Mouse (Mus musculus) heart, embryonic 14.5 days (tissue): ENCODE measurements at regions not wholly inside any gene's neighbourhood (a gene's known extent, or its start where the extent isn't known, plus 50 kb on each side); places are given as distances from the start of the nearest gene placed in this dataset.

Experiments
- ATAC-seq: fragments of 200-750 bp; cut with Nextera tagmentation; 2 replicates; pipeline ENCODE4 v1.8.0; 2017; ENCODE audit warnings: low read depth, moderate TSS enrichment; ENCODE audit not compliant: insufficient number of reproducible peaks, insufficient read depth, low FRiP score
- H3K27ac ChIP-seq, 2 experiments: fragments of 200-500 bp in 1 of 2; fragments of 300-500 bp in 1 of 2; sonication (generic) in 1 of 2; replicated peaks in 1 of 2; 2 replicates each; pipeline ENCODE4 v1.5.1; 2012 to 2014; ENCODE audit warnings: low read depth in 2 of 2, low read length in 2 of 2, control low read depth in 1 of 2, mild to moderate bottlenecking in 1 of 2, mixed read lengths in 1 of 2; ENCODE audit not compliant: control insufficient read depth in 1 of 2, insufficient read depth in 1 of 2
- H3K27me3 ChIP-seq: fragments of 300-500 bp; sonication (generic); 2 replicates; pipeline ENCODE4 v1.6.1; 2014; ENCODE audit warnings: mild to moderate bottlenecking, low read length, control low read depth; ENCODE audit not compliant: control insufficient read depth, insufficient read depth
- H3K36me3 ChIP-seq: fragments of 300-500 bp; sonication (generic); 2 replicates; pipeline ENCODE4 v1.6.1; 2014; ENCODE audit warnings: mild to moderate bottlenecking, control low read depth, low read length, mixed read lengths; ENCODE audit not compliant: control insufficient read depth, insufficient read depth
- H3K4me1 ChIP-seq, 2 experiments: fragments of 200-500 bp in 1 of 2; fragments of 300-500 bp in 1 of 2; sonication (generic) in 1 of 2; 2 replicates each; pipeline ENCODE4 v1.6.1; 2012 to 2014; ENCODE audit warnings: low read length in 2 of 2, control low read depth in 1 of 2, mixed read lengths in 1 of 2; ENCODE audit not compliant: control insufficient read depth in 2 of 2, insufficient read depth in 2 of 2
- H3K4me2 ChIP-seq: fragments of 300-500 bp; sonication (generic); 2 replicates; pipeline ENCODE4 v1.6.1; 2014; ENCODE audit warnings: mild to moderate bottlenecking, low read length
- H3K4me3 ChIP-seq, 2 experiments: fragments of 200-500 bp in 1 of 2; fragments of 300-500 bp in 1 of 2; sonication (generic) in 1 of 2; 2 replicates each; pipeline ENCODE4 v1.5.1; 2012 to 2014; ENCODE audit warnings: low read length in 2 of 2, mild to moderate bottlenecking in 2 of 2, control low read depth in 1 of 2, low read depth in 1 of 2, moderate library complexity in 1 of 2; ENCODE audit not compliant: control insufficient read depth in 1 of 2, insufficient read depth in 1 of 2
- H3K9ac ChIP-seq: fragments of 300-500 bp; sonication (generic); 2 replicates; pipeline ENCODE4 v1.6.1; 2014; ENCODE audit warnings: mild to moderate bottlenecking, low read length
- H3K9me3 ChIP-seq: fragments of 300-500 bp; sonication (generic); 2 replicates; pipeline ENCODE4 v1.6.1; 2016; ENCODE audit warnings: low read length, control low read depth; ENCODE audit not compliant: control insufficient read depth
- WGBS: fragments of 180-500 bp; shearing (Covaris S2); extraction: QIAGEN DNeasy Blood & Tissue Kit; methylation state at CpG from one replicate; pipeline ENCODE4 v1.1.7; 2014; 5-methylcytosine and 5-hydroxymethylcytosine counted together

DNA sequence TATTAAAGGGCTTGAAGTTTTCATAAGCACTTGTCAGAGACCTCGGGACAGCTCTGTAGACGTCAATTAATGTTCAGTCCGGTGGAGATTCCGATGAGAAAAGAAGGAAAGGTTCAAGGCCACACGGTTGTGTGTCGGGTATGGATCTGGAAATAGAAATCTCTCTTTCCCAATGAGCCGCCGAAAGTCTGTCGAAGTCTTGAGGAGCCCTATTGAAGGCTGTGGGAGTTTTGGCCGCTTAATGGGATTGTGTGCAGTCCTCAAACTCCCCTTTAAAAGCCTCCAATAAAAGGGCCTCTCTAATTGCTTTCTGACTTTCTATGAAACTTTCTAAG is 92.0 kb upstream of the Dio3 start:
- Histone ChIP-seq H3K9me3 (no peaks in the 10 kb centered on the region), H3K4me3 (no peak overlapping the region), H3K27ac (no peak overlapping the region), H3K27me3 (peaks cover 78% of the 10 kb centered on the region), H3K4me1 (no peaks in the 10 kb centered on the region), H3K4me2 (no peak overlapping the region), H3K36me3 (no peaks in the 10 kb centered on the region), H3K9ac (no peak overlapping the region)
- ATAC-seq, result no peak
- WGBS, result 19% methylated on average over 10 of the region's 10 CpGs

DNA sequence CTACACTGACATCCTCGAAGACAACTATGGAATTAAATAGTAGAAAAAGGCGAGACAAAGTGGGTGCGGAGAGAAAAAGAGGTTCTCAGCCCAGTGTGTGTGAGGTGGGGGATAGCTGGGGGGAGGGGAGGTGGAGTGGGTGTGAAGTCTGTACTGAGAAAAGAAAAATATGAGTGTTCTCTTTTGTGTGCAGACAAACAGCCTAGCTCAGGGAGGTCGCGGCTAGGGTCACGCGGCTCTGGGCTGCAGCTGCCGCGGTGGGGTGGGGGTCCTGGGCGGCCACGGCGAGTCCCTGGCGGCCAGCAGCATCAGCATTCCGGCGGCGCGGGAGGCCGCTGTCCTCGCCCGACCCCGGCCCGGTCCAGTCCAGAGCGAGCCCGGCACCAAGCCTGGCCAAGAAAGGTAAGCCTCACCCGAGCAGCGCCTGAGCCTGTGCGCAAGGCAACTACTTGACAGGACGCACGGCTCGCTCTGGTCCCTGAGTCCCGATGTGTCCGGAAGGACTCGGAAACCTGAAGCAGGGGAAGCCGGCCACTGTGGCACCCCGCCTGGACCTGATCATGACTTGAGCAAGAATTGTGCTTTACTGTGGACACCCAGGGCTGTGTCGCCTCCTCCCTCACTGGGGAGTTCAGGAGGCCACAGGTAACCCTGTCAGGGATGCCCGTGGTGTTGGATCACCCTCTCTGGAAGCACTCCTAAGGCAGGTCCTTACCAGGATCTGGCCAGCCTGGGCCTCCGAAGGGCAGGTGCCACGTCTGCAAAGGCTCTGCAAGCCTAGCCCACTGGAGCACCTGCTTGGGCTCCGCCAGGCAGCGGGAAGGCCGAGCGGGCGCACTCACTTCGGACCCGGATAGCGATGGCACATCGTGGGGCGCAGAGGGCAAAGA is 91.4 kb upstream of the Dio3 start:
- Histone ChIP-seq H3K27ac (no peak overlapping the region), H3K4me3 (no peak overlapping the region), H3K9me3 (no peaks in the 10 kb centered on the region), H3K9ac (no peak overlapping the region), H3K27me3 (peaks cover 83% of the 10 kb centered on the region), H3K4me1 (no peaks in the 10 kb centered on the region), H3K36me3 (no peaks in the 10 kb centered on the region), H3K4me2 (no peak overlapping the region)
- no peak for ATAC-seq
- WGBS, result 1% methylated on average over 49 of the region's 49 CpGs

DNA sequence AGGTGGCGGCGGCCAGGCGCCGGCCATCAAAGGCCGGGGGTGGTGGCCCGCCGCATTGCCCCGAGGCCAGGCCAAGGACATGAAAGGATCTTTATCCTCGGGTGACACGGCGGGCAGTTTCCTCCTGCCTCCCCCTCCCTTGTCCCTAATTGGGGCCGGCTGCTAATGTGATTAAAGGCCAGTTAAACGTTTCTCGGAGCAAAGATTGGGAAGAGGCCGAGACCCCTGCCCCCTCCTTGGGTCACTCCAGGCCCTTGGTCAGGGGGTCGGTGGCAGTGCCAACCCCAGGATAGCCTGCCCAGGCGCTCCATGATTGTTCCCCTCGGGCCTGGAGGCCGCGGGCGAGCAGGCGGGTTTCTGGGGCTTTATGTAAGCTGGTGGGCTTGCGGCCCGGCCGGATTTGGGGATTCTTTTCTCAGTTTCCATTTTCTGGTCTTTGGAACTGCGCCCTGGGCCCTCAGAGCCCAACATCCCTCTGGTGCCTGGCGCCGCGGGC is 90.7 kb upstream of the Dio3 start:
- WGBS, result 1% methylated on average over 29 of the region's 29 CpGs
- no peak overlapping the region for H3K27ac ChIP-seq
- H3K4me2 ChIP-seq, result no peak overlapping the region
- H3K36me3 ChIP-seq, result no peaks in the 10 kb centered on the region
- H3K4me3 ChIP-seq, result no peak overlapping the region
- H3K27me3 ChIP-seq, result peaks cover 83% of the 10 kb centered on the region
- H3K9me3 ChIP-seq, result no peaks in the 10 kb centered on the region
- ATAC-seq, result no peak
- H3K9ac ChIP-seq, result no peak overlapping the region
- no peaks in the 10 kb centered on the region for H3K4me1 ChIP-seq

DNA sequence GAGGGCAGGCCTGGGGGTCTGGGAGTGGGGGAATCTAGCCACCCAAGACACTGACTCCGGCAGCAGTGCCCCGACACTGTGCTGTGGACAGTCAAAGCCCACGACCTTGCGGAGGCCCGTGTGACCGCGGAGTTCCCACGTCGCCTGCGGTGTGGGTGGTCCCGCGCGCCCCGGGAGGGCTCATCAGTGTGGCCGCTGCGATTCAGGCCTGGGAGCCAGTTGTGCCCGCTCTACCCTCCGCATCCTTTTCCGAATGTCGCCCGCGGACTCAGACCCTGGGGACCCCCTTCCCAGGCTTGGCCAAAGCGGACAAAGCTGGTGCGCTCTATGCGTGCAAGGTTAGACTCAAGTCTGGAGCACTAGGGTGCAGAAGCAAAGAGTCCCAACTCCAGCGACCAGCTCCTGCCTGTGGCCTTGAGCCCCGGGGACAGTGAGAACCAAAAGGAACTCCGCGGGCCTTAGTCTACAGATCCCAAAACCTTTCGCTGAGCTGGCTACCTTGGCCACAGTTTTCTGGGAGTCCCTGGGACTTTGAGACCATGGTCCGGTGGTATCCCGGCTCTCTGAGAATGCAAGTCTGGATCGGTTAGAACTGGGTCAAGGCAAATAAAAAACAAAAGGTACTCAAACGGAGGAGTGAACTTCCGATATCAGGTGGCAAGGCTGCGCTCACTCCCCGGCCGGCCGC is 90.1 kb upstream of the Dio3 start:
- 1% methylated on average over 39 of the region's 39 CpGs for WGBS
- H3K9me3 ChIP-seq, result no peaks in the 10 kb centered on the region
- H3K4me3 ChIP-seq, result no peak overlapping the region; a peak in 1 of 4 replicates
- no peaks in the 10 kb centered on the region for H3K4me1 ChIP-seq
- ATAC-seq, result no peak; the same call in 1 of the 2 replicates
- no peak overlapping the region for H3K27ac ChIP-seq
- peaks cover 81% of the 10 kb centered on the region for H3K27me3 ChIP-seq
- no peak overlapping the region for H3K4me2 ChIP-seq
- H3K9ac ChIP-seq, result no peak overlapping the region
- no peaks in the 10 kb centered on the region for H3K36me3 ChIP-seq

DNA sequence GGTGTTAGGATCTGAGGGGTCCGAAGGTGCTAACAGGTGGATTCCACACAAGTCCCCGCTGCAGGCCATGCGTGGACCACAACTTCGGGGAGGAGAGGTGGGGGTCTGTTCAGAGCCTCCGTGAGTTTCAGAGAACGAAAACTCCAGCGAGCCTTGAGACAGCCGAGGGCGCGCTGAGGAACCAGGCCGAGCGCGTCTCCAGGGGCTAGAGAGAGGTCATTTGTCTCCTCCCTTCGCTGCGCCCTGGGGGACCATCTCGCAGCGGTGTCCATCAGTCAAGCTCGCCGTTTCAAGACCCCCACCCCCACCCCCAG is 89.6 kb upstream of the Dio3 start:
- Histone ChIP-seq H3K9me3 (no peaks in the 10 kb centered on the region), H3K4me1 (no peaks in the 10 kb centered on the region), H3K36me3 (no peaks in the 10 kb centered on the region), H3K27me3 (peaks cover 81% of the 10 kb centered on the region), H3K4me3 (no peak overlapping the region; a peak in 1 of 4 replicates), H3K9ac (no peak overlapping the region), H3K27ac (no peak overlapping the region), H3K4me2 (no peak overlapping the region)
- ATAC-seq, result no peak
- WGBS, result under 1% methylated on average over 19 of the region's 19 CpGs

DNA sequence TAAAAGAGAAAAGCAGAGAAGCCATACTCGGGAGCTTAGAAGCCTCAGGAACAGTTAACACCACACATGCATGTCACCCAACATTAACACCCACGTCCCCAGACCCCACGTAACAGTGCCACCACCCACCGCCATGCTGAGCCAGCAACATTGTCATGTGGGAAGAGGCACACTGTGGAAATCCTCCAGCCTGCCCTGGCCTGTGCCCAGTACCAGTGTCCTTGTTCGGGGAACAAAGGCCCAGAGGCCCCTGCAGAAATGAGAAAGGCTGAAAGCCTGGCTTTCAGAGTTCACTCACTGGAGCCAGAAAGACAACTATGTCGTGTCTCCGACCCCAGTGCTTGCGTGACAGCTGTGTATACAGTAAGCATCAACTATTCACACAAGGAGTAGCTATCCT is 86.7 kb upstream of the Dio3 start:
- ATAC-seq, result no peak
- Histone ChIP-seq H3K27ac (no peak overlapping the region), H3K9ac (no peak overlapping the region), H3K4me3 (no peak overlapping the region), H3K9me3 (no peaks in the 10 kb centered on the region), H3K27me3 (peaks cover 59% of the 10 kb centered on the region), H3K4me2 (no peak overlapping the region), H3K4me1 (no peaks in the 10 kb centered on the region), H3K36me3 (no peaks in the 10 kb centered on the region)
- WGBS, result 77% methylated on average over 8 of the region's 8 CpGs

DNA sequence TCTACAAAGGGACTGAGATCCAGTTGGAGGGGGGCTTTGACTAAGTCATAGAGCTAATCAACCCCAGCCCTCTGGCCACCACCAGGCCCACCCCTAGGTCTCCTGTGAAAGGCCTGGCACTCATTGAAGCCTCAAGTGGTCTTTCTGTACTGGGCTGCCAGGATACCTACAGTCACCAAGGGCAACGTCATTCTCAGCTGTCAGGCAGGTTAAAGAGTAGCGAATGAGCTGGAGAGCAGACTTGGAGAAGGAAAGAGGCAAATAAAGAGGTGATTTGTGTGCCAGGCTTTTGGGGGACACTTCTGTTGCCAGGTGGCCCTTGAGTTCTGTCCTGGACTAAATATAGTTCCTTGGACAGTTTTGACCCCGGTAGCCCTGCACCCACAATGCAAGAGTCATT is 81.5 kb upstream of the Dio3 start:
- H3K4me1 ChIP-seq, result no peaks in the 10 kb centered on the region
- 70% methylated on average over 3 of the region's 3 CpGs for WGBS
- H3K4me3 ChIP-seq, result no peak overlapping the region
- no peak for ATAC-seq
- H3K27ac ChIP-seq, result no peak overlapping the region
- H3K4me2 ChIP-seq, result no peak overlapping the region
- no peaks in the 10 kb centered on the region for H3K36me3 ChIP-seq
- peaks cover 11% of the 10 kb centered on the region for H3K27me3 ChIP-seq
- H3K9ac ChIP-seq, result no peak overlapping the region
- H3K9me3 ChIP-seq, result no peaks in the 10 kb centered on the region
